Mouse (Mus musculus) lung, adult 10 weeks (tissue): Measurements from ENCODE around the gene Trpm7. TPM values are rescaled to one million over a fixed set of nuclear protein-coding genes. Genes with fewer than 3 reads are reported as not detected.

Experiments
- polyA plus RNA-seq: library from polyadenylated mRNA; stranded (reverse); fragments of 350-450 nt; fragmentation: Illumina TruSeq; extraction: RNeasy Lipid Tissue Mini Kit (QIAGEN cat#74804); gene quantifications from one replicate; pipeline ENCODE4 v1.2.3, GENCODE M21; 2014; ENCODE audit warnings: low read depth, low replicate concordance; ENCODE audit not compliant: insufficient read depth

The Trpm7 gene
- polyA plus RNA-seq: 14.1 TPM

DNA sequence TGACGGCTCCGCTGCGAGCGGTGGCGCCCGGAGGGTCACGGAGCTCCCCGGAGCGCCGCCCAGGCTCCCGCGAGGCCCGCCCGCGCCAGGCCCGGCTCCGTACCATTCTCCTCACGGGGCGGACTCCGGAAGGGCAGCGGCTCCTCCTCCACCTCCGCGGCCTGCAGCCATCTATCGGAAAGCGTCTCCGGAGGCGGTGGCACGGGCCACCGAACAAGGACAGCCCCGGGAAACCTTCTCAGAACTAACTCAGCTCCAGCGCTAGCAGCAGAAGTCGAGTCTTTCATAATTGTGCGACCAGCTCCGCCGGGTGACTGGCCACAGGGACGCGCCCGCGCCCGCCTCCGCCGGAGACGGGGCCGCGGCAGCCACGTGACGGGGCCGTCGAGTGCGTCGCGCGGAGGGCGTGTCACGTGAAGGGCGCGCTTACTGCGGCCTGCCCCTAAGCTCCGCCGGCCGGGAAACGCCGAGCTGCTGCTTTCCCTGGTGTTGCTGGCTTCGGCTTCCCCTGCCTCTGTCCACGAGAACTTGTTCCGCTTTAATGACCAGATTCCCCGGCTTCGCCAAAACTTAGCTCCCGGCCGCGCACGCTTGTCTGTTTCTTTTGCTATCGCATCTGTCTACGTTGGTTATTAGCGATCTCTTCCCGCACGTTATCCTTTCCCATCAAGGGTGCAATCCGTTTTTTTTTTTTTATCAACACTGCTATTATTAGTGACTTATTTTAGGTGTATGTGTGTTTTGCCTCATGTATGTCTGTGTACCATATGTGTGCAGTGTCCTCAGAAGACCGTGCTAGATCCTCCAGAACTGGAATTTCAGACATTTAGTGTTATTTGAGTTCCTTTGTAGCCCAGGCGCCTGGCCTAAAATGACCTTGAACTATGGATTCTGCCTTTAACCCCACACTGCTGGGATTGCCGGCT, at the start of gene Trpm7:
Gene Trpm7 (minus strand): TSS at position 360 of the 926 bp plus-strand sequence.

DNA sequence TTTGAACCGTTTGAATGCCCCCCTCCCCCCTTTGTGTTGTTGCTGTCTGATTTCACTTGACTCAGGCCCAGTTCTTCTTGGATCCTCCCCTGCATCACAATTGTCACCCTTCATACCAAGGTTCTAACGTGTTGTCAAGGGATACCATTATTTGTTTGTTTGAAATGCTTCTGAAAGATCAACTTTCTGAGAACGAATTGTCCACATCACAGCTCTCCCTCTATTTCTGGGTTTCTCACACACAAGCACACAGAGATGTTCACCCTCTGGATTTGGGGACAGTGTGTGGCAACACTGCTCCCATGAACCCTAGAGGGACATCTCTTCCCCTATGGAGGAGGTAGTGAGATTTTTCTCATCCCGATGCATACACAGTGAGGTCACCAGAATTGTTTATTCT, 92.7 kb downstream of the Trpm7 start, which contains the start of gene Usp50:
Gene Usp50 (minus strand): TSS at position 101 of the 400 bp plus-strand sequence.

Other genes with a start within 250 kb of the Trpm7 start
- 17.2 TPM for gene Gabpb1, start 199.9 kb downstream of the Trpm7 start, polyA plus RNA-seq
- 19.7 TPM for gene Usp8, start 168.9 kb downstream of the Trpm7 start, polyA plus RNA-seq
- gene Usp50, start 92.8 kb downstream of the Trpm7 start, polyA plus RNA-seq: 0.79 TPM
- 25.8 TPM for gene Sppl2a, start 57.0 kb upstream of the Trpm7 start, polyA plus RNA-seq
- 2.2 TPM for gene Ap4e1, start 132.5 kb upstream of the Trpm7 start, polyA plus RNA-seq
- gene Blvra, start 194.4 kb upstream of the Trpm7 start, polyA plus RNA-seq: 29.1 TPM